8 mouse cellular contexts compared by ENCODE assay signal in genomic region chr1:135731393-135731792, GRCm38 (mm10). TPM values are rescaled to one million over a fixed set of nuclear protein-coding genes. Genes with fewer than 3 reads are reported as not detected.
DNase-seq lines count a peak whose midpoint lies in the region; ATAC-seq and TF ChIP-seq lines count a peak whose summit lies in the region.
"Had no signal": no experiment of that assay in that cellular context is flagged by ENCODE, and none has a peak within 500 bp of the region (broad histone marks: within the 10 kb centered on the region; RNA-seq: fewer than 3 reads in every experiment).

No protein-coding gene starts in this region.

- peaks cover 69% of the 10 kb centered on the region for H3K4me1 ChIP-seq in kidney, embryonic 16.5 days (ENCODE audit: insufficient read depth, low read length)
- peaks cover 24% of the 10 kb centered on the region for H3K4me1 ChIP-seq in embryonic facial prominence, embryonic 11.5 days (ENCODE audit: control insufficient read depth, insufficient read depth, low read length)
- peaks cover 51% of the 10 kb centered on the region for H3K4me1 ChIP-seq in lung, postnatal 0 days (ENCODE audit: insufficient read depth, low read depth, low read length)

- 0 out of 2 replicates have a peak, but pooled peaks cover 1% of the 10 kb centered on the region for H3K36me3 ChIP-seq in kidney, embryonic 16.5 days (ENCODE audit: insufficient read depth, low read length)
- no peaks in the 10 kb centered on the region for H3K36me3 ChIP-seq in embryonic facial prominence, embryonic 11.5 days (replicated peaks; ENCODE audit: control insufficient read depth, insufficient read depth, low read depth, low read length)
- H3K36me3 ChIP-seq in lung, postnatal 0 days (ENCODE audit: insufficient read depth, low read length), result 0 out of 2 replicates have a peak, but pooled peaks cover 5% of the 10 kb centered on the region

- H3K9ac ChIP-seq in kidney, embryonic 16.5 days (replicated peaks; ENCODE audit: low read length), result peak overlapping the region; percentile 57
- no peak overlapping the region for H3K9ac ChIP-seq in embryonic facial prominence, embryonic 11.5 days (replicated peaks; ENCODE audit: low read length)
- peak overlapping the region; percentile 93 for H3K9ac ChIP-seq in lung, postnatal 0 days (replicated peaks; ENCODE audit: low read depth)

- intact Hi-C loops in gastrocnemius, postnatal 36 days (cut with DNase I), result no loop called here

- no peaks in the 10 kb centered on the region for H3K27me3 ChIP-seq in kidney, embryonic 16.5 days (ENCODE audit: insufficient read depth, low read length)
- H3K27me3 ChIP-seq in embryonic facial prominence, embryonic 11.5 days (ENCODE audit: control insufficient read depth, insufficient read depth, low read length), result no peaks in the 10 kb centered on the region
- H3K27me3 ChIP-seq in lung, postnatal 0 days (replicated peaks; ENCODE audit: insufficient read depth, low read length), result no peaks in the 10 kb centered on the region

- H3K4me3 ChIP-seq in kidney, embryonic 16.5 days (ENCODE audit: low read length), result peak overlapping the region; percentile 58
- H3K4me3 ChIP-seq in embryonic facial prominence, embryonic 11.5 days (ENCODE audit: low read depth, low read length), result no peak overlapping the region
- H3K4me3 ChIP-seq in lung, postnatal 0 days (ENCODE audit: low read depth, low read length), result peak overlapping the region; percentile 75

- DNase-seq in kidney, adult 18-20 months, result no peak
- DNase-seq in embryonic facial prominence, embryonic 11.5 days (ENCODE audit: low spot score), result no peak
- peak; percentile 74 for DNase-seq in lung, postnatal 0 days (ENCODE audit: low spot score)
- DNase-seq in gastrocnemius, postnatal 36 days, result no peak
- no peak for DNase-seq in ovary, postnatal 10 days (ENCODE audit: low spot score)

- 55% methylated on average over 7 of the region's 7 CpGs for WGBS in kidney, embryonic 16.5 days
- WGBS in embryonic facial prominence, embryonic 11.5 days, result 52% methylated on average over 7 of the region's 7 CpGs
- 17% methylated on average over 7 of the region's 7 CpGs for WGBS in lung, postnatal 0 days

- peak overlapping the region; percentile 95 for H3K27ac ChIP-seq in kidney, embryonic 16.5 days (ENCODE audit: low read length)
- peak overlapping the region; percentile 65 for H3K27ac ChIP-seq in embryonic facial prominence, embryonic 11.5 days (replicated peaks; ENCODE audit: low read depth, low read length)
- peak overlapping the region; percentile 94 for H3K27ac ChIP-seq in lung, postnatal 0 days (ENCODE audit: low read length)

- no peak for TF ChIP-seq CTCF in lung, postnatal 0 days (IDR thresholded peaks at IDR 0.05)

- H3K4me2 ChIP-seq in kidney, embryonic 16.5 days (replicated peaks; ENCODE audit: low read depth, low read length), result peak overlapping the region; percentile 73
- H3K4me2 ChIP-seq in embryonic facial prominence, embryonic 11.5 days (ENCODE audit: low read depth, low read length), result no peak overlapping the region
- H3K4me2 ChIP-seq in lung, postnatal 0 days (replicated peaks; ENCODE audit: low read depth, low read length), result peak overlapping the region; percentile 75

- H3K9me3 ChIP-seq in kidney, embryonic 16.5 days (ENCODE audit: low read length), result no peaks in the 10 kb centered on the region
- H3K9me3 ChIP-seq in embryonic facial prominence, embryonic 11.5 days (replicated peaks; ENCODE audit: control insufficient read depth, low read length), result no peaks in the 10 kb centered on the region
- no peaks in the 10 kb centered on the region for H3K9me3 ChIP-seq in lung, postnatal 0 days (ENCODE audit: low read length)

- TF ChIP-seq EP300 in lung, postnatal 0 days (IDR thresholded peaks at IDR 0.05), result no peak

- no peak for ATAC-seq in kidney, embryonic 16.5 days (ENCODE audit: low FRiP score, low TSS enrichment)
- ATAC-seq in embryonic facial prominence, embryonic 11.5 days (replicated peaks; ENCODE audit: insufficient number of reproducible peaks, low FRiP score, low TSS enrichment, low read depth), result no peak
- peak; percentile 36; the same call in 1 of the 2 replicates for ATAC-seq in granulocyte monocyte progenitor cell, adult 5-6 weeks (replicated peaks; ENCODE audit: poor library complexity, severe bottlenecking)
- ATAC-seq in lung, postnatal 0 days, result no peak

RNA-seq across cellular contexts. Expression of gene Csrp1, which starts 11.5 kb away (rescaled TPM):
- polyA plus RNA-seq in kidney, embryonic 16.5 days (2015; fragmentation: Nextera tagmentation; extraction: Ambion mirVana), result 141 and 157 TPM in 2 replicates
- 52.9 and 53.2 TPM in 2 replicates for polyA plus RNA-seq in embryonic facial prominence, embryonic 11.5 days (2014; fragmentation: Nextera tagmentation; extraction: Ambion mirVana)
- total RNA-seq in granulocyte monocyte progenitor cell, adult 5-6 weeks (2014; fragmentation: Nextera tagmentation), result 130 and 138 TPM in 2 replicates
- 104 and 135 TPM in 2 replicates for total RNA-seq in granulocyte monocyte progenitor cell, adult 5-6 weeks (2017)
- 449 and 545 TPM in 2 replicates for polyA plus RNA-seq in lung, postnatal 0 days (2015; fragmentation: Nextera tagmentation; extraction: Ambion mirVana)
- 10 to 100 TPM; 18.1 to 22.8 TPM for total RNA-seq in gastrocnemius, postnatal 36 days (2021)

RNA-seq across cellular contexts. Expression of gene Phlda3, which starts 34.5 kb away (rescaled TPM):
- 79.6 and 87.5 TPM in 2 replicates for polyA plus RNA-seq in kidney, embryonic 16.5 days (2015; fragmentation: Nextera tagmentation; extraction: Ambion mirVana)
- polyA plus RNA-seq in embryonic facial prominence, embryonic 11.5 days (2014; fragmentation: Nextera tagmentation; extraction: Ambion mirVana), result 33.5 and 35.3 TPM in 2 replicates
- 1.9 TPM in 1 of 2 replicates, not detected in the other for total RNA-seq in granulocyte monocyte progenitor cell, adult 5-6 weeks (2014; fragmentation: Nextera tagmentation)
- 0.17 and 1.0 TPM in 2 replicates for total RNA-seq in granulocyte monocyte progenitor cell, adult 5-6 weeks (2017)
- polyA plus RNA-seq in lung, postnatal 0 days (2015; fragmentation: Nextera tagmentation; extraction: Ambion mirVana), result 80.7 and 82.0 TPM in 2 replicates
- 100 to 1,000 TPM; 108 to 122 TPM for total RNA-seq in gastrocnemius, postnatal 36 days (2021)

RNA-seq across cellular contexts. Expression of gene Tnni1, which starts 47.8 kb away (rescaled TPM):
- 21.9 and 23.5 TPM in 2 replicates for polyA plus RNA-seq in kidney, embryonic 16.5 days (2015; fragmentation: Nextera tagmentation; extraction: Ambion mirVana)
- 12.5 and 19.1 TPM in 2 replicates for polyA plus RNA-seq in embryonic facial prominence, embryonic 11.5 days (2014; fragmentation: Nextera tagmentation; extraction: Ambion mirVana)
- not detected in 2 replicates for total RNA-seq in granulocyte monocyte progenitor cell, adult 5-6 weeks (2014; fragmentation: Nextera tagmentation)
- total RNA-seq in granulocyte monocyte progenitor cell, adult 5-6 weeks (2017), result not detected in 2 replicates
- 26.1 and 31.2 TPM in 2 replicates for polyA plus RNA-seq in lung, postnatal 0 days (2015; fragmentation: Nextera tagmentation; extraction: Ambion mirVana)
- 100 to 1,000 TPM in 1 of 2 experiments, 10 to 100 TPM in 1; 69.4 to 433 TPM for total RNA-seq in gastrocnemius, postnatal 36 days (2021)
- total RNA-seq: neutrophil, adult 5-6 weeks had no signal
